Mouse (Mus musculus) bone marrow macrophage, adult 2 months (primary cell): Measurements from ENCODE around the gene Map3k5.

Experiments
- CTCF ChIP-seq: IDR thresholded peaks from 2 replicates; pipeline ENCODE4 v1.5.1; 2012; ENCODE audit warnings: low read depth, mild to moderate bottlenecking, low read length, moderate library complexity
- POLR2A ChIP-seq: IDR thresholded peaks from 2 replicates; pipeline ENCODE4 v1.6.1; 2012; ENCODE audit warnings: mild to moderate bottlenecking, low read depth, low read length, borderline replicate concordance

DNA sequence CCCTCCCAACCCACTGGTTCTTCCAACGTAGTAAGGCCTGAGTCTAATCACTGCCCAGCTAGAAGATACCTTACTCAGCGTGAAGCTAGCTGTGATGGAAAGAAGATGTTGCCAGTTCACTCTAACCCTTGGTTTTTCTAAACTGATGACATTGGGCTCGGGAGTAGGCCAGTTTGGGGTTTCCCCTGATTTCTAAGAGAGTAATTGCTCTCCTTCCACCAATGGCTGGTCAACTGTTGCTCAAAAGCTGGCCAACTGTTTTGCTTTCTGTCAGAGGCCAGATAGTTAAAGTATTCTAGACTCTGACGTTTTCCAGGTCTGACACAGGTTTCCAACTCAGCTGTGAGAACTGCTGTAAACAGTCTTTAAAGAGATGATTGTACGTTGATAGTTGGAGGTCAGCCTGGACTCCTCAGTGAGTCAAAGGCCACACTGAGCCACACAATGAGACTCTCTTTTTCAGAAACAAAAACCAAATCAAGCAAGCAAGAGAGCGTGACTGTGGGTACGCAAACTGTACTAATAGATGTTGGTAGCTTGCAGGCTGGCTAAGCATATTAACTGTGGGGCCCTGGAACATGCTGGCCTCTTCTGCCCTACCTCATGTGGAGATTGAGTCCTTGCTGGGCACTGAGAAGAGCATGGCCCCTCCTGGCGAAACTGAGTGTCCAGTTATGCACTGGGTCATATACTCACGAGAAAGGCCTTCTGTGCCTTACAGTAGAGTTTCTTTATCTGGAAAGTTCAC is 2.9 kb downstream of the Map3k5 start:
- no peak for TF ChIP-seq POLR2A
- no peak for TF ChIP-seq CTCF
